Mouse (Mus musculus) hindbrain, embryonic 11.5 days (tissue): Measurements from ENCODE around the gene Usp2. TPM values are rescaled to one million over a fixed set of nuclear protein-coding genes. Genes with fewer than 3 reads are reported as not detected.

Source experiments
- ATAC-seq: fragments of 200-750 bp; cut with Nextera tagmentation; 2 replicates; pipeline ENCODE4 v1.8.0; 2017; ENCODE audit warnings: mild to moderate bottlenecking, moderate TSS enrichment, moderate library complexity; ENCODE audit not compliant: low FRiP score
- DNase-seq: peaks from one replicate; pipeline ENCODE4 v3.0.0-alpha.2; 2015; ENCODE audit warnings: low spot score
- H3K27ac ChIP-seq: fragments of 300-500 bp; sonication (generic); 2 replicates; pipeline ENCODE4 v1.5.1; 2014; ENCODE audit warnings: mild to moderate bottlenecking, low read depth, low read length
- H3K27me3 ChIP-seq: fragments of 300-500 bp; sonication (generic); 2 replicates; pipeline ENCODE4 v1.6.1; 2014; ENCODE audit warnings: mild to moderate bottlenecking, low read length, moderate library complexity, mixed read lengths; ENCODE audit not compliant: control insufficient read depth, insufficient read depth
- H3K36me3 ChIP-seq: fragments of 300-500 bp; sonication (generic); 2 replicates; pipeline ENCODE4 v1.6.1; 2014; ENCODE audit warnings: mild to moderate bottlenecking, low read length, moderate library complexity, mixed read lengths; ENCODE audit not compliant: control insufficient read depth, insufficient read depth
- H3K4me1 ChIP-seq: fragments of 300-500 bp; sonication (generic); replicated peaks from 2 replicates; pipeline ENCODE4 v1.6.1; 2014; ENCODE audit warnings: low read length, mixed read lengths; ENCODE audit not compliant: control insufficient read depth, insufficient read depth
- H3K4me2 ChIP-seq: fragments of 300-500 bp; sonication (generic); replicated peaks from 2 replicates; pipeline ENCODE4 v1.6.1; 2014; ENCODE audit warnings: mild to moderate bottlenecking, low read depth, low read length
- H3K4me3 ChIP-seq: fragments of 300-500 bp; sonication (generic); 2 replicates; pipeline ENCODE4 v1.5.1; 2014; ENCODE audit warnings: low read depth, low read length
- H3K9ac ChIP-seq: fragments of 300-500 bp; sonication (generic); 2 replicates; pipeline ENCODE4 v1.6.1; 2014; ENCODE audit warnings: low read depth, low read length
- H3K9me3 ChIP-seq: fragments of 300-500 bp; sonication (generic); 2 replicates; pipeline ENCODE4 v1.6.1; 2016; ENCODE audit warnings: low read length; ENCODE audit not compliant: control insufficient read depth
- WGBS: fragments of 180-500 bp; shearing (Covaris S2); extraction: QIAGEN DNeasy Blood & Tissue Kit; methylation state at CpG from one replicate; pipeline ENCODE4 v1.1.7; 2014; 5-methylcytosine and 5-hydroxymethylcytosine counted together
- polyA plus RNA-seq: library from polyadenylated mRNA; unstranded; fragments of >200 nt; fragmentation: Nextera tagmentation; extraction: Ambion mirVana; gene quantifications from 2 replicates; pipeline ENCODE4 v1.2.1, GENCODE M21; 2014

The Usp2 gene
- polyA plus RNA-seq, 1 experiment from 2014 or later, result 13.9 TPM

- Histone ChIP-seq H3K27ac (no peak overlapping the region), H3K9me3 (no peaks in the 10 kb centered on the region), H3K36me3 (no peaks in the 10 kb centered on the region), H3K4me3 (no peak overlapping the region), H3K4me1 (no peaks in the 10 kb centered on the region), H3K9ac (no peak overlapping the region), H3K4me2 (no peak overlapping the region), H3K27me3 (no peaks in the 10 kb centered on the region)
- 90% methylated on average over 5 of the region's 5 CpGs for WGBS
- ATAC-seq (no peak), DNase-seq (no peak)
Observed at GRCm38 (mm10) chr9:44033317-44033716, 33.5 kb upstream of the Usp2 start.

GRCm38 (mm10) chr9:44033957-44034727 lies 32.7 kb upstream of the Usp2 start:
- DNase-seq (no peak), ATAC-seq (no peak)
- Histone ChIP-seq H3K27me3 (no peaks in the 10 kb centered on the region), H3K4me3 (no peak overlapping the region), H3K36me3 (no peaks in the 10 kb centered on the region), H3K9me3 (no peaks in the 10 kb centered on the region), H3K4me1 (no peaks in the 10 kb centered on the region), H3K9ac (no peak overlapping the region), H3K27ac (no peak overlapping the region), H3K4me2 (no peak overlapping the region)
- WGBS, result 72% methylated on average over 13 of the region's 13 CpGs

- DNase-seq (no peak), ATAC-seq (no peak)
- Histone ChIP-seq H3K9me3 (no peaks in the 10 kb centered on the region), H3K36me3 (no peaks in the 10 kb centered on the region), H3K4me1 (no peaks in the 10 kb centered on the region), H3K27me3 (no peaks in the 10 kb centered on the region), H3K4me3 (no peak overlapping the region), H3K9ac (no peak overlapping the region), H3K27ac (no peak overlapping the region), H3K4me2 (no peak overlapping the region)
- WGBS, result 96% methylated on average over 5 of the region's 5 CpGs
Observed at GRCm38 (mm10) chr9:44037106-44037505, 29.7 kb upstream of the Usp2 start.

GRCm38 (mm10) chr9:44041511-44042395 lies 25.1 kb upstream of the Usp2 start:
- peaks cover 2% of the 10 kb centered on the region; the same call in 1 of the 2 replicates for H3K4me1 ChIP-seq

GRCm38 (mm10) chr9:44042396-44042680 lies 24.5 kb upstream of the Usp2 start:
- 75% methylated on average over 1 of the region's 1 CpGs for WGBS
- Histone ChIP-seq H3K27me3 (peaks cover 26% of the 10 kb centered on the region), H3K4me2 (no peak overlapping the region)

More at GRCm38 (mm10) chr9:44041511-44042395, 25.1 kb upstream of the Usp2 start:
- DNase-seq (no peak), ATAC-seq (no peak)
- H3K4me2 ChIP-seq, result no peak overlapping the region
- H3K27me3 ChIP-seq, result peaks cover 26% of the 10 kb centered on the region
- H3K9me3 ChIP-seq, result no peaks in the 10 kb centered on the region
- no peaks in the 10 kb centered on the region for H3K36me3 ChIP-seq
- no peak overlapping the region for H3K4me3 ChIP-seq
- no peak overlapping the region for H3K9ac ChIP-seq
- no peak overlapping the region for H3K27ac ChIP-seq
- 69% methylated on average over 7 of the region's 7 CpGs for WGBS

GRCm38 (mm10) chr9:44042836-44043707 lies 23.7 kb upstream of the Usp2 start, which contains the start of gene Thy1:
Gene Thy1, plus strand, starts transcription at chr9:44043384.
- Histone ChIP-seq H3K9ac (peak within 1 kb of the TSS; percentile 12; the same call in 1 of the 2 replicates), H3K4me2 (peak within 1 kb of the TSS; percentile 48), H3K4me3 (peak within 1 kb of the TSS; percentile 29), H3K27ac (no peak within 1 kb of the TSS), H3K4me1 (peaks cover 2% of the 10 kb centered on the region; the same call in 1 of the 2 replicates), H3K27me3 (peaks cover 26% of the 10 kb centered on the region), H3K36me3 (no peaks in the 10 kb centered on the region), H3K9me3 (no peaks in the 10 kb centered on the region)
- peak; percentile 43 for DNase-seq
- no peak for ATAC-seq
- WGBS, result 1% methylated on average over 30 of the region's 30 CpGs

More at GRCm38 (mm10) chr9:44042396-44042680, 24.5 kb upstream of the Usp2 start:
- H3K27ac ChIP-seq, result no peak overlapping the region
- ATAC-seq (no peak), DNase-seq (no peak)
- no peak overlapping the region for H3K4me3 ChIP-seq
- no peaks in the 10 kb centered on the region for H3K36me3 ChIP-seq
- no peak overlapping the region for H3K9ac ChIP-seq
- H3K9me3 ChIP-seq, result no peaks in the 10 kb centered on the region
- peaks cover 2% of the 10 kb centered on the region; the same call in 1 of the 2 replicates for H3K4me1 ChIP-seq

- Histone ChIP-seq H3K9me3 (no peaks in the 10 kb centered on the region), H3K36me3 (no peaks in the 10 kb centered on the region), H3K9ac (peak overlapping the region; percentile 12; the same call in 1 of the 2 replicates), H3K4me1 (peaks cover 2% of the 10 kb centered on the region; the same call in 1 of the 2 replicates), H3K4me3 (peak overlapping the region; percentile 29), H3K4me2 (peak overlapping the region; percentile 48), H3K27me3 (peaks cover 26% of the 10 kb centered on the region), H3K27ac (no peak overlapping the region)
- no peak for ATAC-seq
- WGBS, result 3% methylated on average over 23 of the region's 23 CpGs
- peak; percentile 8 for DNase-seq
Observed at GRCm38 (mm10) chr9:44043708-44044425, 23.0 kb upstream of the Usp2 start.
